Mouse (Mus musculus): ENCODE measurements around the gene Gm20683. TPM values are rescaled to one million over a fixed set of nuclear protein-coding genes. Genes with fewer than 3 reads are reported as not detected.

Gm20683 gene
- total and polyA plus RNA-seq, 3 experiments = 4.9 to 6.8 TPM; not detected in 1

- Histone ChIP-seq H3K36me3 (ENCODE audit: control insufficient read depth in 1 of 2, insufficient read depth in 2 of 2, low read length in 2 of 2) (peaks cover 0 to 4% of the 10 kb centered on the region in 2 experiments; a peak in 1 of 4 replicates), H3K4me3 (ENCODE audit: control insufficient read depth in 1 of 2, insufficient read depth in 1 of 2, low read depth in 2 of 2, low read length in 2 of 2) (peak within 1 kb of the TSS; percentile 69 to 95), H3K9ac (ENCODE audit: control insufficient read depth, low read depth, low read length, poor library complexity, severe bottlenecking) (peak within 1 kb of the TSS; percentile 73), H3K9me3 (replicated peaks; ENCODE audit: insufficient read depth, low read length) (no peaks in the 10 kb centered on the region), H3K27ac (ENCODE audit: control insufficient read depth, low read depth, low read length) (peak within 1 kb of the TSS; percentile 64), H3K4me1 (ENCODE audit: control insufficient read depth in 1 of 2, insufficient read depth in 2 of 2, low read length in 2 of 2) (peaks cover 0 to 24% of the 10 kb centered on the region in 2 experiments; a peak in 1 of 4 replicates), H3K27me3 (ENCODE audit: control insufficient read depth in 1 of 2, insufficient read depth in 2 of 2, low read length in 2 of 2) (no peaks in the 10 kb centered on the region), H3K79me2 (ENCODE audit: control insufficient read depth, insufficient read depth, low read length, poor library complexity) (peaks cover 17% of the 10 kb centered on the region)
- DNase-seq (ENCODE audit: low read depth, low spot score) = peak; percentile 96
- no peak for TF ChIP-seq EP300 (IDR thresholded peaks at IDR 0.05; ENCODE audit: low read depth in 1 of 2, low read length in 2 of 2)
- TF ChIP-seq USF1 (IDR thresholded peaks at IDR 0.05; ENCODE audit: low read depth, low read length) = no peak
- no peak for TF ChIP-seq MYB (IDR thresholded peaks at IDR 0.05; ENCODE audit: low read depth, low read length)
- TF ChIP-seq MAFK (IDR thresholded peaks at IDR 0.05; ENCODE audit: borderline replicate concordance, low read depth, low read length) = no peak
- peak; percentile 64; the same call in 1 of the 2 replicates for TF ChIP-seq TBP (IDR thresholded peaks at IDR 0.05; ENCODE audit: low read depth, low read length)
- no peak for TF ChIP-seq GABPA (IDR thresholded peaks at IDR 0.05; ENCODE audit: low read depth, low read length)
- TF ChIP-seq POLR2AphosphoS5 (IDR thresholded peaks at IDR 0.05; ENCODE audit: borderline replicate concordance, low read depth, low read length) = peak; percentile 56; the same call in 1 of the 2 replicates
- no peak for TF ChIP-seq TAL1 (IDR thresholded peaks at IDR 0.05; ENCODE audit: low read length)
- TF ChIP-seq POLR2A (IDR thresholded peaks at IDR 0.05; ENCODE audit: control insufficient read depth in 1 of 2, insufficient read depth in 1 of 2, low read depth in 1 of 2, low read length in 2 of 2, poor library complexity in 1 of 2) = peak; percentile 82 to 92
- TF ChIP-seq TCF12 (IDR thresholded peaks at IDR 0.05; ENCODE audit: low read depth, low read length) = no peak; the same call in 1 of the 2 replicates
- peak; percentile 71; the same call in 1 of the 2 replicates for TF ChIP-seq ZMIZ1 (IDR thresholded peaks at IDR 0.05; ENCODE audit: low read depth, low read length)
- no peak for TF ChIP-seq RCOR1 (IDR thresholded peaks at IDR 0.05; ENCODE audit: low read depth, low read length)
- TF ChIP-seq ZNF384 (IDR thresholded peaks at IDR 0.05; ENCODE audit: low read depth, low read length) = no peak
- no peak for TF ChIP-seq MAZ (IDR thresholded peaks at IDR 0.05; ENCODE audit: low read depth, low read length)
- no peak for TF ChIP-seq NRF1 (IDR thresholded peaks at IDR 0.05; ENCODE audit: insufficient read depth, low read depth, low read length, poor library complexity, severe bottlenecking)
- peak; percentile 12; the same call in 1 of the 2 replicates for TF ChIP-seq SIN3A (IDR thresholded peaks at IDR 0.05; ENCODE audit: low read length)
- TF ChIP-seq SMC3 (IDR thresholded peaks at IDR 0.05; ENCODE audit: low read depth, low read length) = no peak
- peak; percentile 85 for TF ChIP-seq NELFE (IDR thresholded peaks at IDR 0.05; ENCODE audit: low read depth, low read length)
- peak; percentile 17; the same call in 1 of the 2 replicates for TF ChIP-seq MXI1 (IDR thresholded peaks at IDR 0.05; ENCODE audit: low read depth, low read length)
- TF ChIP-seq ELF1 (IDR thresholded peaks at IDR 0.05; ENCODE audit: low read depth, low read length) = no peak
- TF ChIP-seq HCFC1 (IDR thresholded peaks at IDR 0.05; ENCODE audit: low read depth, low read length) = peak; percentile 39; the same call in 1 of the 2 replicates
- TF ChIP-seq BHLHE40 (IDR thresholded peaks at IDR 0.05; ENCODE audit: borderline replicate concordance, low read depth, low read length) = no peak
- no peak for TF ChIP-seq USF2 (IDR thresholded peaks at IDR 0.05; ENCODE audit: borderline replicate concordance in 1 of 2, insufficient read depth in 1 of 2, low read depth in 1 of 2, low read length in 2 of 2)
- TF ChIP-seq POLR2AphosphoS2 (IDR thresholded peaks at IDR 0.05; ENCODE audit: low read length) = peak; percentile 56; the same call in 1 of the 2 replicates
Observed at GRCm38 (mm10) chr17:25796951-25797369, 44.6 kb downstream of the Gm20683 start, which contains the start of gene Metrn. TSS of gene Metrn (minus strand) at chr17:25797136.
